Mouse (Mus musculus) stomach, postnatal 0 days (tissue): ENCODE results near the gene Ttyh2.

Experiments used
- CTCF ChIP-seq: IDR thresholded peaks from 2 replicates; pipeline ENCODE4 v1.5.1; 2016; ENCODE audit warnings: antibody characterized with exemption, low read depth, mild to moderate bottlenecking, moderate library complexity
- EP300 ChIP-seq: optimal IDR thresholded peaks from 2 replicates; pipeline ENCODE3; 2016; ENCODE audit warnings: antibody characterized with exemption

- no peak for TF ChIP-seq CTCF
- no peak for TF ChIP-seq EP300
Observed at GRCm38 (mm10) chr11:114626071-114626690, 49.0 kb upstream of the Ttyh2 start.
